Mouse (Mus musculus) lung, embryonic 15.5 days (tissue): Measurements from ENCODE around the gene Lyrm1. TPM values are rescaled to one million over a fixed set of nuclear protein-coding genes. Genes with fewer than 3 reads are reported as not detected.
A peak's percentile ranks its signal among the peaks of the same experiment; 100 is the strongest.

Source experiments
- ATAC-seq: fragments of 200-750 bp; cut with Nextera tagmentation; 2 replicates; pipeline ENCODE4 v1.8.0; 2017; ENCODE audit warnings: moderate number of reproducible peaks, borderline replicate concordance; ENCODE audit not compliant: low FRiP score, low TSS enrichment; ENCODE audit errors: extremely low read depth
- H3K27ac ChIP-seq: fragments of 300-500 bp; sonication (generic); 2 replicates; pipeline ENCODE4 v1.5.1; 2015; ENCODE audit warnings: moderate library complexity, mild to moderate bottlenecking, inconsistent platforms
- H3K27me3 ChIP-seq: fragments of 300-500 bp; sonication (generic); 2 replicates; pipeline ENCODE4 v1.6.1; 2015; ENCODE audit warnings: inconsistent platforms
- H3K36me3 ChIP-seq: fragments of 300-500 bp; sonication (generic); 2 replicates; pipeline ENCODE4 v1.6.1; 2015; ENCODE audit warnings: inconsistent platforms
- H3K4me1 ChIP-seq: fragments of 300-500 bp; sonication (generic); 2 replicates; pipeline ENCODE4 v1.6.1; 2015; ENCODE audit warnings: inconsistent platforms
- H3K4me2 ChIP-seq: fragments of 300-500 bp; sonication (generic); 2 replicates; pipeline ENCODE4 v1.6.1; 2015; ENCODE audit warnings: inconsistent platforms, mild to moderate bottlenecking, moderate library complexity
- H3K4me3 ChIP-seq: fragments of 300-500 bp; sonication (generic); 2 replicates; pipeline ENCODE4 v1.5.1; 2015; ENCODE audit warnings: mild to moderate bottlenecking, inconsistent platforms
- H3K9ac ChIP-seq: fragments of 300-500 bp; sonication (generic); 2 replicates; pipeline ENCODE4 v1.6.1; 2015; ENCODE audit warnings: inconsistent platforms
- H3K9me3 ChIP-seq: fragments of 300-500 bp; sonication (generic); 2 replicates; pipeline ENCODE4 v1.6.1; 2016; ENCODE audit warnings: inconsistent platforms
- WGBS: fragments of 180-500 bp; shearing (Covaris S2); methylation state at CpG from one replicate; pipeline ENCODE4 v1.1.7; 2015; 5-methylcytosine and 5-hydroxymethylcytosine counted together
- polyA plus RNA-seq: library from polyadenylated mRNA; unstranded; fragments of >200 nt; fragmentation: Nextera tagmentation; extraction: Ambion mirVana; gene quantifications from 2 replicates; pipeline ENCODE4 v1.2.1, GENCODE M21; 2015

Lyrm1 gene
- polyA plus RNA-seq, 1 experiment from 2014 or later = 7.0 TPM

GRCm38 (mm10) chr7:119892742-119893141, 2.9 kb upstream of the Lyrm1 start:
- no peak overlapping the region for H3K4me3 ChIP-seq
- H3K27ac ChIP-seq = no peak overlapping the region
- H3K4me1 ChIP-seq = peaks cover 27% of the 10 kb centered on the region
- H3K4me2 ChIP-seq = no peak overlapping the region
- H3K36me3 ChIP-seq = no peaks in the 10 kb centered on the region
- H3K27me3 ChIP-seq = no peaks in the 10 kb centered on the region
- H3K9ac ChIP-seq = no peak overlapping the region
- H3K9me3 ChIP-seq = no peaks in the 10 kb centered on the region
- ATAC-seq = no peak
- 84% methylated on average over 4 of the region's 4 CpGs for WGBS

- no peaks in the 10 kb centered on the region for H3K36me3 ChIP-seq
- H3K27me3 ChIP-seq = no peaks in the 10 kb centered on the region
- H3K4me2 ChIP-seq = peak overlapping the region; percentile 81
- H3K9me3 ChIP-seq = no peaks in the 10 kb centered on the region
- H3K9ac ChIP-seq = peak overlapping the region; percentile 81
- H3K27ac ChIP-seq = peak overlapping the region; percentile 97
- peaks cover 27% of the 10 kb centered on the region for H3K4me1 ChIP-seq
- 1% methylated on average over 15 of the region's 15 CpGs for WGBS
- H3K4me3 ChIP-seq = peak overlapping the region; percentile 80
- peak; percentile 47 for ATAC-seq
Measured at GRCm38 (mm10) chr7:119894818-119895544, 680 bp upstream of the Lyrm1 start.

GRCm38 (mm10) chr7:119897521-119898109, 2.0 kb downstream of the Lyrm1 start:
- Histone ChIP-seq H3K27ac (no peak overlapping the region), H3K36me3 (no peaks in the 10 kb centered on the region), H3K4me3 (no peak overlapping the region), H3K9me3 (no peaks in the 10 kb centered on the region), H3K4me1 (peaks cover 27% of the 10 kb centered on the region), H3K4me2 (no peak overlapping the region), H3K27me3 (no peaks in the 10 kb centered on the region), H3K9ac (no peak overlapping the region)
- 88% methylated on average over 8 of the region's 8 CpGs for WGBS
- no peak for ATAC-seq

GRCm38 (mm10) chr7:119898247-119898856, 2.7 kb downstream of the Lyrm1 start:
- Histone ChIP-seq H3K27ac (no peak overlapping the region), H3K4me1 (peaks cover 24% of the 10 kb centered on the region), H3K4me2 (no peak overlapping the region), H3K36me3 (no peaks in the 10 kb centered on the region), H3K27me3 (no peaks in the 10 kb centered on the region), H3K9ac (no peak overlapping the region), H3K9me3 (no peaks in the 10 kb centered on the region), H3K4me3 (no peak overlapping the region)
- ATAC-seq = no peak
- whole genome bisulfite sequencing = 43% methylated on average over 1 of the region's 1 CpGs

- H3K4me2 ChIP-seq = no peak overlapping the region
- no peak for ATAC-seq
- no peak overlapping the region for H3K27ac ChIP-seq
- H3K36me3 ChIP-seq = no peaks in the 10 kb centered on the region
- no peaks in the 10 kb centered on the region for H3K27me3 ChIP-seq
- H3K4me3 ChIP-seq = no peak overlapping the region
- no peak overlapping the region for H3K9ac ChIP-seq
- 39% methylated on average over 3 of the region's 3 CpGs for WGBS
- H3K9me3 ChIP-seq = no peaks in the 10 kb centered on the region
- H3K4me1 ChIP-seq = peaks cover 12% of the 10 kb centered on the region
Measured at GRCm38 (mm10) chr7:119899386-119900057, 3.9 kb downstream of the Lyrm1 start.

GRCm38 (mm10) chr7:119906523-119907215, 11.0 kb downstream of the Lyrm1 start:
- no peak overlapping the region for H3K4me3 ChIP-seq
- no peaks in the 10 kb centered on the region for H3K9me3 ChIP-seq
- H3K27ac ChIP-seq = no peak overlapping the region
- no peak for ATAC-seq
- H3K9ac ChIP-seq = no peak overlapping the region
- H3K36me3 ChIP-seq = no peaks in the 10 kb centered on the region
- no peak overlapping the region for H3K4me2 ChIP-seq
- WGBS = 89% methylated on average over 3 of the region's 3 CpGs
- H3K27me3 ChIP-seq = no peaks in the 10 kb centered on the region
- no peaks in the 10 kb centered on the region for H3K4me1 ChIP-seq

GRCm38 (mm10) chr7:119911727-119912126, 16.1 kb downstream of the Lyrm1 start:
- no peaks in the 10 kb centered on the region for H3K9me3 ChIP-seq
- no peak for ATAC-seq
- H3K27me3 ChIP-seq = no peaks in the 10 kb centered on the region
- no peak overlapping the region for H3K4me3 ChIP-seq
- no peaks in the 10 kb centered on the region for H3K4me1 ChIP-seq
- 65% methylated on average over 3 of the region's 3 CpGs for WGBS
- H3K4me2 ChIP-seq = no peak overlapping the region
- no peak overlapping the region for H3K27ac ChIP-seq
- no peaks in the 10 kb centered on the region for H3K36me3 ChIP-seq
- no peak overlapping the region for H3K9ac ChIP-seq

GRCm38 (mm10) chr7:119920457-119920856, 24.8 kb downstream of the Lyrm1 start:
- no peaks in the 10 kb centered on the region for H3K4me1 ChIP-seq
- no peak overlapping the region for H3K4me2 ChIP-seq
- H3K27me3 ChIP-seq = no peaks in the 10 kb centered on the region
- H3K4me3 ChIP-seq = no peak overlapping the region
- H3K36me3 ChIP-seq = no peaks in the 10 kb centered on the region
- H3K9ac ChIP-seq = no peak overlapping the region
- WGBS = 30% methylated on average over 2 of the region's 2 CpGs
- no peaks in the 10 kb centered on the region for H3K9me3 ChIP-seq
- H3K27ac ChIP-seq = no peak overlapping the region
- no peak for ATAC-seq

GRCm38 (mm10) chr7:119921054-119921453, 25.4 kb downstream of the Lyrm1 start:
- no peak overlapping the region for H3K27ac ChIP-seq
- ATAC-seq = no peak
- H3K9me3 ChIP-seq = no peaks in the 10 kb centered on the region
- no peaks in the 10 kb centered on the region for H3K4me1 ChIP-seq
- no peak overlapping the region for H3K4me3 ChIP-seq
- H3K4me2 ChIP-seq = no peak overlapping the region
- no peaks in the 10 kb centered on the region for H3K27me3 ChIP-seq
- no peak overlapping the region for H3K9ac ChIP-seq
- WGBS = 73% methylated on average over 4 of the region's 4 CpGs
- no peaks in the 10 kb centered on the region for H3K36me3 ChIP-seq

- WGBS = 41% methylated on average over 2 of the region's 2 CpGs
- no peak for ATAC-seq
- Histone ChIP-seq H3K4me3 (no peak overlapping the region), H3K9me3 (no peaks in the 10 kb centered on the region), H3K9ac (no peak overlapping the region), H3K4me2 (no peak overlapping the region), H3K27me3 (no peaks in the 10 kb centered on the region), H3K4me1 (no peaks in the 10 kb centered on the region), H3K36me3 (no peaks in the 10 kb centered on the region), H3K27ac (no peak overlapping the region)
Measured at GRCm38 (mm10) chr7:119928783-119929440, 33.3 kb downstream of the Lyrm1 start.

- Histone ChIP-seq H3K27me3 (no peaks in the 10 kb centered on the region), H3K36me3 (no peaks in the 10 kb centered on the region), H3K4me1 (no peaks in the 10 kb centered on the region), H3K9me3 (no peaks in the 10 kb centered on the region), H3K4me3 (no peak overlapping the region), H3K9ac (no peak overlapping the region), H3K4me2 (no peak overlapping the region), H3K27ac (no peak overlapping the region)
- no peak for ATAC-seq
Measured at GRCm38 (mm10) chr7:119936321-119936720, 40.7 kb downstream of the Lyrm1 start.
